Mouse (Mus musculus): Measurements from ENCODE around the gene Pnpla8. TPM values are rescaled to one million over a fixed set of nuclear protein-coding genes. Genes with fewer than 3 reads are reported as not detected.
"Not testable (repeated sequence)": the region's sequence is repeated elsewhere in the genome, so short reads cannot be mapped to it uniquely, and the experiment has no call there.

The Pnpla8 gene
- polyA plus RNA-seq, 1 experiment from 2014 or later = 122 TPM

DNA sequence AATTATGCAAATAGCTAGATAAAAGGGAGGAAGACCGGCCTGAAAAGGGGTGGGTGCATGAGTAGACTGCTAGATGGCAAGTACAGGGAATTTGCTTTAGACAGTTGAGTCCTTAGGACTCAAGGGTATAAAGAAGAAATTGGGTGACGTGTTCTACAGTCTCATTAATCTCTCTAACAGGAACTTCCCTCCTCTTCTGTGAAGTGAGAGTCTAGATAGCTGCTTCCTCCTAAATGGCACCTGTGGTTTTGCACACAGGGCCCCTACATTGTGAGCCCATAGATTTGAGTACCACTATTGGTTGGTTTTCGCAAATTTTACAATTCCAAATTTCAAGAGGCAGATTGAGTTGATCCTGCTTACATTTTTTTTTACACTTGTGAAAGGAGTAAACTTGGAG, 3.5 kb downstream of the Pnpla8 start:
- no peaks in the 10 kb centered on the region for H3K9me3 ChIP-seq
- WGBS = 83% methylated on average over 3 of the region's 3 CpGs
- no peak for ATAC-seq

DNA sequence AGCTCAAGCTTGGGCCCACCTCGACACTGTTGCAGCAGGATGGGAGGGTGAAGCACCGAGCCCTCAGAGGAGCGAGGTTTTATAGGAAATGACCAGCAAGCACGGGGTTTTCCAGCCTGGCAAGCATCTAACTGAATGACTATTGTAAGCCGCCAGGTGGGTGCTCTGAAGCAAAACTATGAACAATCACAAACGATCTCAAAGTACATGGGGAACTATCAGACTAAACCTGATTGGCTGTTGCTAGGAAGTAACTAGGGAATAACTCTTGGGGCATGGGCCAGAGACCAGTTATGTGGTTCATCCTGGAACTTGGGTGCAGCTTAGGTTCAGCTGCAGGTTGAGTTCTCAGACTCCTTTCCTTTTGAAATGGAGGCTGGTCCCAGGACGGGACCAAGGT, 19.9 kb downstream of the Pnpla8 start:
- no peak overlapping the region for H3K4me3 ChIP-seq (replicated peaks)
- no peak for ATAC-seq
- no peak overlapping the region for H3K27ac ChIP-seq
- no peaks in the 10 kb centered on the region for H3K36me3 ChIP-seq
- H3K9me3 ChIP-seq = no peaks in the 10 kb centered on the region
- H3K4me2 ChIP-seq (replicated peaks) = no peak overlapping the region
- 63% methylated on average over 7 of the region's 7 CpGs for WGBS
- H3K9ac ChIP-seq (replicated peaks) = no peak overlapping the region
- H3K4me1 ChIP-seq (replicated peaks) = no peaks in the 10 kb centered on the region
- no peaks in the 10 kb centered on the region for H3K27me3 ChIP-seq

More for the DNA sequence above, 3.5 kb downstream of the Pnpla8 start:
- Histone ChIP-seq H3K9ac (replicated peaks) (no peak overlapping the region), H3K4me1 (replicated peaks) (0 out of 2 replicates have a peak, but pooled peaks cover 3% of the 10 kb centered on the region), H3K36me3 (no peaks in the 10 kb centered on the region), H3K4me3 (replicated peaks) (no peak overlapping the region), H3K4me2 (replicated peaks) (no peak overlapping the region), H3K27me3 (no peaks in the 10 kb centered on the region), H3K27ac (no peak overlapping the region)

DNA sequence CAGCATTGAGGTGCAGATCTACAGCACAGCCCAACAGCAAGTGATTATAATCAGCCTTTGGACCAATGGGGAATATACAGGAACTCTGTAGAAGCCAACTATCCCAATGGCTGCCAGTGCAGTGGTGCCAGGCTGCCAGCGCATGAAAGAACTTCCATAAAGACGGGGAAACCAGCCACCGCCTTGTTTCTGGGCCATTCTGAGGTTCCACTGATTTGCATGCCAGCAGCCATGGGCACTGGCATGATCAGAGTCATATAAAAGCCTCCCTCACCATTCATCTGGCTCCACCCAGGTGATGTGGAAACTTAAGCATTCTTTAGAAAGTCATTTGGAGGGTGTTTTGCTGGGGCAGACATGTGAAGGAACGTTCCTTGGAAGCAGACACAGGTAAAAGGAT, 21.2 kb downstream of the Pnpla8 start:
- WGBS = 89% methylated on average over 4 of the region's 4 CpGs
- H3K9me3 ChIP-seq = no peaks in the 10 kb centered on the region
- no peak overlapping the region for H3K4me3 ChIP-seq (replicated peaks)
- no peak overlapping the region for H3K27ac ChIP-seq
- no peaks in the 10 kb centered on the region for H3K36me3 ChIP-seq
- H3K4me1 ChIP-seq (replicated peaks) = no peaks in the 10 kb centered on the region
- no peak overlapping the region for H3K9ac ChIP-seq (replicated peaks)
- no peak for ATAC-seq
- no peak overlapping the region for H3K4me2 ChIP-seq (replicated peaks)
- H3K27me3 ChIP-seq = no peaks in the 10 kb centered on the region

DNA sequence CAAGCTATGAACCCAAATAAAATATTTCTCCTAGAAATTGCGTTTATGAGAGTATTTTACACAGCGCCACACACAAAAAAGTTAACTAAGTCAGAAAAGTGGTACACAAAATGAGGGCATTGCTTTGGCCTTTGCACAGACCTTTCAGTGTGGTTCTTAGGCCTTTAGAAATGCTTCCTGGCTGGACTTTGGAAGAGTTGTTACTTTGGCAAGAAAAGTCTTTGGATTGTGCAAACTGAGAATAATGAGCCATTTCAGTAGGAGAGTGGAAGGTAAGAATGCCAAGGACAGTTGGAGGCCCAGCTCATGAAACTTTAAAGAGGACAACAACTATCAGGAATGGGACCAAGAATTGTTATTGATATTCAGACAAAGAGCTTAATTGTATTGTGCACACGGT, 24.6 kb downstream of the Pnpla8 start:
- no peak overlapping the region for H3K4me3 ChIP-seq (replicated peaks)
- 88% methylated on average over 3 of the region's 3 CpGs for WGBS
- no peak for ATAC-seq

DNA sequence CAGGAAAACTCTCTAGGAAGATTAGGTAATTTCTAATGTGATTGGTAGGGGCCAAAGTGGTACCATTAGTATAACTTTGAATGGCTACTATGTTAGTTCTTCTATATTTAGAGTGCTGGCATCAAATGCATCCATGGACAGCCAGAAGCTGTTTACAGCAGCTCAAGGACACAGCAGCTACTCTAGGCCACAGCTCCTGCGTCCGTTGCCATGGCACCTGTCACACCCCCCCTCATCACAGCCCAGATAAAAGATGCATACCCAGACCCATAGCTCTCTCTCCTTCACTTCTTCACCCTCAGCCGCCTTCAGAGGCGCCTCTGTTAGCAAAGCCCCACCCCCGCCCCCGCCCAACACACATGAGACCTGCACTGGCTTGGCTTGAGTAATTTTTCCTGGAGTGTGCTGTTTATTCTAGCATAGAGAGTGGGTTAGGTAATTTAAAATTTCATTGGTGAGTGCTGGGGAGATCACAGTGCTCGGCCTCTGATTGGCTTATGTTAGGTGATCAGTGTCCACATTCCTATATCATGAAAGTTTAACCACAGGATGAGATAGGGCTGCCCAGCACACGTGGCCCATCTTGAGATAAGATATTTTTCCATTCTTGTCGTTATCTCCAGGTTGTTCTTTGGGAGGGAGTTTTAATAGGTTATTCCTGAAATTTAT, 27.3 kb downstream of the Pnpla8 start:
- no peaks in the 10 kb centered on the region for H3K36me3 ChIP-seq
- H3K4me1 ChIP-seq (replicated peaks) = 0 out of 2 replicates have a peak, but pooled peaks cover 3% of the 10 kb centered on the region
- H3K4me2 ChIP-seq (replicated peaks) = no peak overlapping the region
- H3K27me3 ChIP-seq = no peaks in the 10 kb centered on the region
- no peak overlapping the region for H3K4me3 ChIP-seq (replicated peaks)
- peak; percentile 68; the same call in 1 of the 2 replicates for ATAC-seq
- 76% methylated on average over 9 of the region's 9 CpGs for WGBS
- H3K27ac ChIP-seq = no peak overlapping the region
- no peaks in the 10 kb centered on the region for H3K9me3 ChIP-seq
- H3K9ac ChIP-seq (replicated peaks) = no peak overlapping the region

More for the DNA sequence above, 24.6 kb downstream of the Pnpla8 start:
- no peak overlapping the region for H3K27ac ChIP-seq
- H3K27me3 ChIP-seq = no peaks in the 10 kb centered on the region
- 0 out of 2 replicates have a peak, but pooled peaks cover 3% of the 10 kb centered on the region for H3K4me1 ChIP-seq (replicated peaks)
- H3K9ac ChIP-seq (replicated peaks) = no peak overlapping the region
- no peaks in the 10 kb centered on the region for H3K36me3 ChIP-seq
- no peaks in the 10 kb centered on the region for H3K9me3 ChIP-seq
- H3K4me2 ChIP-seq (replicated peaks) = no peak overlapping the region

DNA sequence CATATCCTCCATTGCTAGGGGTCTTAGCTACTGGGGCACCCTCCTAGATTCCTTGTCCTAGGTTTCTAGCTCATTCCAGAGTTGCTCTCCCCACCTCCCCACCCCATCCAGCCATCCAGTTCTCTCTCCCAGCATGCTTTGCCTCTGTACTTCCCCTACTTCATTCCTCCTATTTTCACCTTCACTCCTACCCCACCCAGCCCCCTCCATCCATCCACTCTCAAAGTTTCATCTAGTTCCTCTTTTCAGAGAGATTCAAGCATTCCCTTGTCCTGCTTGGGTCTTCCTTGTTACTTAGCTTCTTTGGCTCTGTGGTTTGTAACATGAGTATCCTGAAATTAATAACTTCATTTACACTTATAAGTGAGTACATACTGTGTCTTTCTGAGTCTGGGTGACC, 41.4 kb downstream of the Pnpla8 start:
- Histone ChIP-seq H3K27me3 (no peaks in the 10 kb centered on the region), H3K9me3 (no peaks in the 10 kb centered on the region), H3K9ac (replicated peaks) (no peak overlapping the region), H3K27ac (no peak overlapping the region), H3K4me2 (replicated peaks) (no peak overlapping the region), H3K36me3 (no peaks in the 10 kb centered on the region), H3K4me3 (replicated peaks) (no peak overlapping the region), H3K4me1 (replicated peaks) (no peaks in the 10 kb centered on the region)
- no peak for ATAC-seq

DNA sequence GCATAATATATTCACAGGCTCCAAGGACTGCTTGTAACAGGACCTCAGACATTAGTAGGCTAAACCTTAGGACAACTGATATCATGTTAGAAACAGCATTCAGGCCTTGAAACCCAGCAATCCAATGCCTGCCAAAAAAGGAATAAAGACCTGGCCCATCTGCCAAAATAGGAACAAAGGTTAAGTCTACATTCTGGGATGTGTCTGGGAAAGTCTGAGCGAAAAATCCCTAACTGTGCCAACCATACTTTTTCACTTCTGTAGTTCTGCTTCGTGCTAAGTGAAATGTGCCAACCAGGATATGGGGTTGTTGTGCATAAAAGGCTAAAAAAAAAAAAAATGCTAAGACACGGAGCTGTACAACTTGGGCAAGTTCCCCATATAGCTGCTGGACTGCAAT, 44.5 kb downstream of the Pnpla8 start:
- Histone ChIP-seq H3K27ac (no peak overlapping the region), H3K9ac (replicated peaks) (no peak overlapping the region), H3K9me3 (no peaks in the 10 kb centered on the region), H3K4me3 (replicated peaks) (no peak overlapping the region), H3K36me3 (no peaks in the 10 kb centered on the region), H3K4me2 (replicated peaks) (no peak overlapping the region), H3K27me3 (no peaks in the 10 kb centered on the region), H3K4me1 (replicated peaks) (peaks cover 13% of the 10 kb centered on the region)
- ATAC-seq = no peak
- 85% methylated on average over 3 of the region's 3 CpGs for WGBS

DNA sequence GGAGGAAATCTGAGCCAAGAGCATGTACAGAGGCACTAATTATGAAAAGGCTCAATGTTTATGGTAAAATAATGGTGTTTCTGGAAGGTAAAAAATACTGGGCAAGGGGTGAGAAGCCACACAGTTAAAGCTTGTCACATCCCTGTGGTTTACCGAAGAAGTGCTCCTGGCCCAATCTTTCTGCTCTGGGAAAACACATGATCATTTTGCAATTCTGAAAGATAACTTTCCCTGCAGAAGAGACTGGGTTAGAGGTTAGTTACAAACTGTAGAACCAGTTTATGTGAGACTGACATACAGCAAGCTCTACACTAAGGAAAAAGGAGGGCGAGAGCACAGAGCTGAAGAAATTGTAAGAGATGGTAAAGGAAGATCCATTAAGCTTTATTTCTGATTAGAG, 46.0 kb downstream of the Pnpla8 start:
- 90% methylated on average over 2 of the region's 2 CpGs for WGBS
- Histone ChIP-seq H3K9me3 (no peaks in the 10 kb centered on the region), H3K9ac (replicated peaks) (no peak overlapping the region), H3K4me1 (replicated peaks) (peaks cover 14% of the 10 kb centered on the region), H3K4me3 (replicated peaks) (no peak overlapping the region), H3K36me3 (no peaks in the 10 kb centered on the region), H3K27ac (no peak overlapping the region), H3K27me3 (no peaks in the 10 kb centered on the region), H3K4me2 (replicated peaks) (no peak overlapping the region)
- ATAC-seq = no peak

DNA sequence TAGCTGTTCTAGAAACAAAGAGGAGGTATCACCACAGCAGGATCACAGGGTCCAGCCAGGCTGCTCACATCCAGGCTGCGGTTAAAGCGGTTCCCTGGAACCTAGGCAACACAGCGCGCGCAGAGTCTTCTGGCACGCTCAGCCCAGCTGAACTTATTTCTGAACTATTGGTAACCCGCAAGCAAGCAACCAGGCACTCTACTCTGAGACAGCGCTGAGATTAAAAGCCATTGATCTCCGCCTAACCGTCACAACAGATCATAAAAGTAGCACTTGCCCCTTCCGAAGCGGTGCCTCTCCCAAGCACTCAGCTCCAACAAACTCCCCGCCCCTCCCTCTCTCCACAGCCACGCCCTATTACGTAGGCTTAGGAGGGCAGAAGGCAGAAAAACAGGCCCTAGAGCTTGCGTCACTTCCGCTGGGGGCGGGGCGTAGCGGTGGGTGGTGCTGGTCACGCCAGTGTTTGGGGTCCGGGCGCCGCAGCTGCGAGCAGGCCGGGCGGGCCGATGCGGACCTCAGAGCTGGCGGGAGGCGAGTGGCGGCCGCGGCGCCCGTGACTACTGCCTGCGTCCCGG, 47.6 kb downstream of the Pnpla8 start:
- no peaks in the 10 kb centered on the region for H3K27me3 ChIP-seq
- H3K4me2 ChIP-seq (replicated peaks) = peak overlapping the region; percentile 73
- no peaks in the 10 kb centered on the region for H3K9me3 ChIP-seq
- H3K27ac ChIP-seq = peak overlapping the region; percentile 96
- no peaks in the 10 kb centered on the region for H3K36me3 ChIP-seq
- peak overlapping the region; percentile 63 for H3K4me3 ChIP-seq (replicated peaks)
- WGBS = under 1% methylated on average over 29 of the region's 38 CpGs
- peaks cover 14% of the 10 kb centered on the region for H3K4me1 ChIP-seq (replicated peaks)
- H3K9ac ChIP-seq (replicated peaks) = peak overlapping the region; percentile 84
- peak; percentile 99 for ATAC-seq

DNA sequence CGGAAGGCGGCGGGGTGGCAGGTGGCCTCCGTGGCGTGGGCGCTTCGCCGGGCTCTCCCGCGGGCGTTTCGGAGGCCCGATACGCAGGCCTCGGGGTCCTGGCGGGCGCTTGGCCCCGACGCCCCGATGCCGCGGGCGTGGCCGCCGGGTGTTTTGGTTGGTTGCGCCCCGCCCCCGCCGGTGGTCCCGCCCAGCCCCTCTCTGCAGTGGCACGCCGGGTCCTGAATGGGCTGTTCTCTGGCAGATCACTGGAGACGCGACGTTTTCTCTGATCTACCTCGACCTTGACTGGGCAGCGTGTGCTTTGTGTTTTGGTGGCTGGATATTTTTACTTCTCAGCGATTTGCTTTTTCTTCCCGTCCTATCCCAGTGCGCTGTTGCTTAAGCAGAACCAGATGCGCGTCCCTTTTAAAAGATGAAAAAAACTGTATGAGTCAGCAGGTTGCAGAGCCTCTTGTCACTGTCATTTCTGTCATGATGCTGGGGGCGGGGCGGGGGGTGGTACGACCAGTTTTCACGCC, 48.2 kb downstream of the Pnpla8 start:
- H3K4me2 ChIP-seq (replicated peaks) = peak overlapping the region; percentile 73
- H3K9me3 ChIP-seq = no peaks in the 10 kb centered on the region
- peak overlapping the region; percentile 84 for H3K9ac ChIP-seq (replicated peaks)
- no peaks in the 10 kb centered on the region for H3K36me3 ChIP-seq
- WGBS = 1% methylated on average over 21 of the region's 46 CpGs
- peaks cover 14% of the 10 kb centered on the region for H3K4me1 ChIP-seq (replicated peaks)
- no peaks in the 10 kb centered on the region for H3K27me3 ChIP-seq
- peak overlapping the region; percentile 63 for H3K4me3 ChIP-seq (replicated peaks)
- peak overlapping the region; percentile 96 for H3K27ac ChIP-seq
- ATAC-seq = peak; percentile 93

DNA sequence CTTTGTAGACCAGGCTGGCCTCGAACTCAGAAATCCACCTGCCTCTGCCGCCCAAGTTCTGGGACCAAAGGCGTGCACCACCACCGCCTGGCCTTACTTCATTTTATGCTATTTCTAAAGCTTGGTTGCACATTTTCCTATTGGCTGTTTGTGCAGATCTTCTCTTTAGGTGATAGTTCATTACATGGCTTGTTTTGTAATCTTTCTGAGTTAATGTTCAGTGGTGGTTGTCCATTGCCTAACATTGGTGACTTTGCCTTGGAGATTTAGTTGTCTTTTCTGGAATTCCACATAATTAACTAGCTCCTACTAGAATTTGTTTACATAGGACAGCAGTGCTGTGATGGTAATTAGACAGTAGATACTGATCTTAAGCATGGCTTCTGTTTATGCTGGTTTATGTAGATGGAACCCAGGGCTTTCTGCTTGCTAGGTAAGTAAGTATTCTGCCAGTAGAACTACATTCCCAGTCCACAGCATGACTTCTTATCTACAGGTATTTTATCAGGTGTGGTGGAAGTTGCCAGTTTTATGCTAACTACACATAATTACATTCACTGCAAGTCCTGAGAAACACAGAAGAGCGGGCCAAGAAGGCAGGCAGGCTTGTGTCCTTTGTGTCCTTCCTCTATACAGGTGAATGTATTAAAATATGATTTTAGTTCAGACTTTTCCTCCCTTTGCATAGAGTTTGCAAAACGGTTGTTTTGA, 53.1 kb downstream of the Pnpla8 start:
- Histone ChIP-seq H3K4me2 (replicated peaks) (no peak overlapping the region), H3K4me3 (replicated peaks) (no peak overlapping the region), H3K36me3 (no peaks in the 10 kb centered on the region), H3K9me3 (no peaks in the 10 kb centered on the region), H3K27me3 (no peaks in the 10 kb centered on the region), H3K27ac (no peak overlapping the region), H3K9ac (replicated peaks) (no peak overlapping the region), H3K4me1 (replicated peaks) (peaks cover 10% of the 10 kb centered on the region)
- WGBS = 94% methylated on average over 6 of the region's 6 CpGs
- no peak for ATAC-seq

DNA sequence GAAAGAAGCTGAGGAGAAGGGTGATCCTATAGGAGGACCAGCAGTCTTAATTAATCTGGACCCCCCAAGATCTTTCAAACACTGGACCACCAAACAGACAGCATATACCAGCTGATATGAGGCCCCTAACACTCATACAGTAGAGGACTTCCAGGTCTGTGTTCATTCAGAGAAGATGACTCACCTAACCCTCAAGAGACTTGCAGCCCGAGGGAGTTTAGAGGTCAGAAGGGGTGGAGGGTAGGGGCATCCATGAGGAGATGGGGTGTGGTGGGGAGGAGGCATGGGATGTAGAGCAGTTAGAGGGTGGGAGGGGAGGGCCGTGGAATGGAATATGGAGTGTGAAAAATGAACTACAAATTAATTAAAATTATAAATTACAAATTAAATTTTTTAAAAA, 59.0 kb downstream of the Pnpla8 start:
- H3K9me3 ChIP-seq; H3K9ac ChIP-seq (replicated peaks); H3K27me3 ChIP-seq; H3K36me3 ChIP-seq; H3K27ac ChIP-seq; H3K4me3 ChIP-seq (replicated peaks); ATAC-seq; H3K4me2 ChIP-seq (replicated peaks); H3K4me1 ChIP-seq (replicated peaks): not testable (repeated sequence)
- 80% methylated on average over 2 of the region's 2 CpGs for WGBS
